11 mouse cellular contexts compared by ENCODE assay signal in the genomic region with DNA sequence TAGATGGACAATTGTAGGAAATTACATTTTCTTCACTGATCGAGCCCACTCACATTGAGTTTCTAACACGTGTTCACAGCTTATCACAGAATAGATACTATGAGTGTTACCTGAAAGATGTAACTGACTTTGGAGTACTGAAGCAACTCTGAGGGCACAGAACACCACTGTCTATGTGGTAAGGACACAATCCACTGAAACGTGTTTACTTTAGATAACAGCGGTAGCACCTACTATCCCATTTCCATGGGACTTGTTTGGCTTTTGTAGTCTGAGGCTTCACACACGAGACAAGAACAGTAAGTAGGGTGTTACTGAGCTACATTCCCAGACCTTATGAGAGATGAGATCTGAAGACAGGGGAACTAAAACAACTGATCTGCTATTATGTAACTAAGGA.
"Had no signal": no experiment of that assay in that cellular context is flagged by ENCODE, and none has a peak within 500 bp of the region (broad histone marks: within the 10 kb centered on the region; RNA-seq: fewer than 3 reads in every experiment).

No protein-coding gene starts in this region.

- H3K4me2 ChIP-seq: limb, embryonic 15.5 days; stomach, embryonic 15.5 days had no signal

- H3K36me3 ChIP-seq: limb, embryonic 15.5 days; midbrain, embryonic 12.5 days; stomach, embryonic 15.5 days had no signal

- H3K27me3 ChIP-seq: limb, embryonic 15.5 days; midbrain, embryonic 12.5 days; stomach, embryonic 15.5 days had no signal

- DNase-seq: kidney, adult 11 months; kidney, postnatal 10 days; lung, postnatal 36 days; right cerebral cortex, postnatal 14 days; thymus, adult 2 months; thymus, postnatal 25 days had no signal

- H3K9ac ChIP-seq: limb, embryonic 15.5 days; midbrain, embryonic 12.5 days; stomach, embryonic 15.5 days had no signal

- H3K9me3 ChIP-seq: limb, embryonic 15.5 days; midbrain, embryonic 12.5 days; stomach, embryonic 15.5 days had no signal

- H3K4me3 ChIP-seq: left cerebral cortex, adult 2 months; limb, embryonic 15.5 days; stomach, embryonic 15.5 days had no signal

- H3K27ac ChIP-seq: left cerebral cortex, adult 2 months; limb, embryonic 15.5 days; stomach, embryonic 15.5 days had no signal

- ATAC-seq: lung, postnatal 0 days had no signal
